9 mouse cellular contexts compared by ENCODE assay signal in the genomic region with DNA sequence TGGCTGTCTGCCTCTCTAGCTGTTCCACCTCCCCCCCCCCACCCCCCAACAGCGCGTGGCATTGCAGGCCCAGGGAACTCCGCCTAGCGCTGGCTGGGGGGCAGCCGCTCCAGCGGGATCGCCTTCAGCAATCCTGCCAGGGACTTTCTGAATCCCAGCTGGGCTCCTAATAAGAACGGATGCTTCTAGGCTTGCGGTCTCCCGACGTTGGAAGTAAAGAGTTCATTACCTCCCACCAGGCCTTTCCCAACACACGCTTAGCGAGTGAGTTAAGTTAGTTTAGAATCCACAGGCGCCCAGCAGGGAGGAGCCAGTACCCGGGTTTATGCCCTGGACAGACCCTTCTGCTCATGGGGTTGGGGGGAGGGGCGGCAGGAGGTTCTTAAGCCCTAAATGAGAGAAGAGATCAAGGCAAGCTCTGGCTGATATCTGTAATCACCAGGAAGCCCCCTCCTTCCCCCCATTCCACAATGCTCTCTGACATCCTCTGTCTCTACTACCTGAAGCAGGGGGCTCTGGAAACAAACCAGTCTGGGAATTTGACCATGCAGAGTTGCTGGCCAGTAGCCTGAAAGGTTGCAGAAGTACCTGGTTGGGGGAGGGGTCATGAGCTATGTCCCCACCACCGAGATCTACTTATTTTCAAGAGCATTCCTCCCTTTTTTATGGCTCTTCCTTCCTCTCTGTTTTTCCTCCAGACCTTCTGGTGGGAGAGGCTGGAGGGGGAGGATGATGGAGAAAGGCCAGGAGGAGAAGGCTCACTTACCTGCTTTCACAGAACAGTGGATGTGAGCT. TPM values are rescaled to one million over a fixed set of nuclear protein-coding genes. Genes with fewer than 3 reads are reported as not detected.
DNase-seq lines count a peak whose midpoint lies in the region; ATAC-seq and TF ChIP-seq lines count a peak whose summit lies in the region.
"Had no signal": no experiment of that assay in that cellular context is flagged by ENCODE, and none has a peak within 500 bp of the region (broad histone marks: within the 10 kb centered on the region; RNA-seq: fewer than 3 reads in every experiment).

No protein-coding gene starts in this region.

- H3K4me3 ChIP-seq in E14TG2a.4 (replicated peaks; ENCODE audit: low read length): 0 out of 2 replicates have a peak overlapping the region, but pooled peaks have one; percentile 17
- 0 out of 2 replicates have a peak overlapping the region, but pooled peaks have one; percentile 2 for H3K4me3 ChIP-seq in forebrain, postnatal 0 days (ENCODE audit: low read depth, low read length)
- peak overlapping the region; percentile 46 for H3K4me3 ChIP-seq in midbrain, embryonic 12.5 days

- peaks cover 52% of the 10 kb centered on the region for H3K4me1 ChIP-seq in E14TG2a.4 (replicated peaks; ENCODE audit: low read depth, low read length)
- H3K4me1 ChIP-seq in forebrain, postnatal 0 days (ENCODE audit: insufficient read depth): peaks cover 9% of the 10 kb centered on the region
- peaks cover 60% of the 10 kb centered on the region for H3K4me1 ChIP-seq in midbrain, embryonic 12.5 days

- ATAC-seq in forebrain, postnatal 0 days: no peak
- ATAC-seq in midbrain, embryonic 12.5 days (ENCODE audit: low FRiP score, low read depth): no peak

- no peak overlapping the region for H3K27ac ChIP-seq in forebrain, postnatal 0 days (ENCODE audit: low read depth, low read length)
- peak overlapping the region; percentile 67 for H3K27ac ChIP-seq in midbrain, embryonic 12.5 days (replicated peaks)

- WGBS in forebrain, postnatal 0 days: 4% methylated on average over 17 of the region's 17 CpGs
- WGBS in midbrain, embryonic 12.5 days: under 1% methylated on average over 17 of the region's 17 CpGs

- H3K4me2 ChIP-seq in forebrain, postnatal 0 days (ENCODE audit: low read depth): no peak overlapping the region
- H3K4me2 ChIP-seq in midbrain, embryonic 12.5 days (replicated peaks): peak overlapping the region; percentile 67

- no peaks in the 10 kb centered on the region for H3K9me3 ChIP-seq in E14TG2a.4 (ENCODE audit: low read length)
- H3K9me3 ChIP-seq in forebrain, postnatal 0 days (ENCODE audit: low read length): no peaks in the 10 kb centered on the region
- H3K9me3 ChIP-seq in midbrain, embryonic 12.5 days: no peaks in the 10 kb centered on the region

- no peak overlapping the region for H3K9ac ChIP-seq in forebrain, postnatal 0 days
- no peak overlapping the region; the same call in none of the 2 replicates for H3K9ac ChIP-seq in midbrain, embryonic 12.5 days (replicated peaks)

- H3K27me3 ChIP-seq in E14TG2a.4 (ENCODE audit: insufficient read depth, low read length): peaks cover 94% of the 10 kb centered on the region
- peaks cover 94% of the 10 kb centered on the region for H3K27me3 ChIP-seq in forebrain, postnatal 0 days (ENCODE audit: insufficient read depth, low read length)
- H3K27me3 ChIP-seq in midbrain, embryonic 12.5 days: peaks cover 95% of the 10 kb centered on the region

- peak; percentile 13 to 28 for DNase-seq in cerebellum, postnatal 10 days
- DNase-seq in cerebellum, adult 8-10 months: no peak
- no peak for DNase-seq in forebrain, postnatal 0 days
- no peak for DNase-seq in thymus, postnatal 25 days
- DNase-seq in kidney, postnatal 36 days: no peak
- no peak for DNase-seq in spleen, postnatal 10 days (ENCODE audit: low spot score in 2 of 2)

- no peak for TF ChIP-seq CTCF in E14TG2a.4 (conservative IDR thresholded peaks at IDR 0.05; ENCODE audit: low read length)
- no peak for TF ChIP-seq CTCF in forebrain, postnatal 0 days (IDR thresholded peaks at IDR 0.05; ENCODE audit: low read depth)

- no peaks in the 10 kb centered on the region for H3K36me3 ChIP-seq in E14TG2a.4 (ENCODE audit: insufficient read depth, low read length)
- H3K36me3 ChIP-seq in forebrain, postnatal 0 days (ENCODE audit: insufficient read depth): no peaks in the 10 kb centered on the region
- H3K36me3 ChIP-seq in midbrain, embryonic 12.5 days: no peaks in the 10 kb centered on the region

RNA-seq across cellular contexts. Expression of a gene that starts 6.3 kb away (rescaled TPM):
- 1.7 and 3.0 TPM in 2 replicates for total RNA-seq in forebrain, postnatal 0 days (2014; rRNA removed)
- 0.33 and 0.65 TPM in 2 replicates for polyA plus RNA-seq in forebrain, postnatal 0 days (2015; fragmentation: Nextera tagmentation; extraction: Ambion mirVana)
- 4.5 and 5.1 TPM in 2 replicates for polyA plus RNA-seq in midbrain, embryonic 12.5 days (2016; fragmentation: Nextera tagmentation; extraction: Ambion mirVana)
- polyA plus RNA-seq: heart, postnatal 0 days had no signal

Comparison
In these comparisons a context has a peak if more than half of its experiments do, and no peak if none do; other contexts are left out.
1. DNase-seq: peak in cerebellum, postnatal 10 days (2 of 2); none in cerebellum, adult 8-10 months (single experiment), forebrain, postnatal 0 days (single experiment), thymus, postnatal 25 days (single experiment), kidney, postnatal 36 days (0 of 2) and spleen, postnatal 10 days (0 of 2).
2. Peak in every context shown above with its lines, with median percentiles within 50 percentile points of each other: H3K4me3 ChIP-seq.